Mouse (Mus musculus): ENCODE data around the gene Hdac1. TPM values are rescaled to one million over a fixed set of nuclear protein-coding genes. Genes with fewer than 3 reads are reported as not detected.
"Not testable (repeated sequence)": the region's sequence is repeated elsewhere in the genome, so short reads cannot be mapped to it uniquely, and the experiment has no call there.

The Hdac1 gene
- total and polyA plus RNA-seq, 2 experiments from 2014 or later: 25.8 to 73.6 TPM

GRCm38 (mm10) chr4:129550295-129550694 lies 7.8 kb upstream of the Hdac1 start:
- ATAC-seq (ENCODE audit: insufficient read depth, low read depth) (no peak), DNase-seq (ENCODE audit: low spot score) (no peak)
- Histone ChIP-seq H3K4me1 (ENCODE audit: control insufficient read depth, insufficient read depth) (peaks cover under 1% of the 10 kb centered on the region; the same call in 1 of the 2 replicates), H3K36me3 (replicated peaks; ENCODE audit: control insufficient read depth, insufficient read depth, low read length) (no peaks in the 10 kb centered on the region), H3K27ac (ENCODE audit: low read depth) (no peak overlapping the region), H3K9ac (replicated peaks; ENCODE audit: low read depth, low read length) (no peak overlapping the region), H3K9me3 (replicated peaks; ENCODE audit: control insufficient read depth, low read length) (no peaks in the 10 kb centered on the region), H3K4me2 (ENCODE audit: low read depth, low read length) (no peak overlapping the region), H3K4me3 (ENCODE audit: low read depth, low read length) (no peak overlapping the region), H3K27me3 (ENCODE audit: control insufficient read depth, insufficient read depth, low read length) (no peaks in the 10 kb centered on the region)
- WGBS: 75% methylated on average over 1 of the region's 1 CpGs
- TF ChIP-seq EP300 (IDR thresholded peaks at IDR 0.05; ENCODE audit: low read depth) (no peak), CTCF (IDR thresholded peaks at IDR 0.05; ENCODE audit: low read depth) (no peak)

- DNase-seq (ENCODE audit: low spot score) (no peak), ATAC-seq (ENCODE audit: insufficient read depth, low read depth) (no peak)
- H3K4me2 ChIP-seq (ENCODE audit: low read depth, low read length): no peak overlapping the region
- H3K4me3 ChIP-seq (ENCODE audit: low read depth, low read length): no peak overlapping the region
- H3K27ac ChIP-seq (ENCODE audit: low read depth): no peak overlapping the region
- no peaks in the 10 kb centered on the region for H3K9me3 ChIP-seq (replicated peaks; ENCODE audit: control insufficient read depth, low read length)
- no peaks in the 10 kb centered on the region for H3K4me1 ChIP-seq (ENCODE audit: control insufficient read depth, insufficient read depth)
- H3K27me3 ChIP-seq (ENCODE audit: control insufficient read depth, insufficient read depth, low read length): no peaks in the 10 kb centered on the region
- TF ChIP-seq CTCF (IDR thresholded peaks at IDR 0.05; ENCODE audit: low read depth) (peak; percentile 28; the same call in 1 of the 2 replicates), EP300 (IDR thresholded peaks at IDR 0.05; ENCODE audit: low read depth) (no peak)
- H3K36me3 ChIP-seq (replicated peaks; ENCODE audit: control insufficient read depth, insufficient read depth, low read length): no peaks in the 10 kb centered on the region
- WGBS: 94% methylated on average over 2 of the region's 2 CpGs
- no peak overlapping the region for H3K9ac ChIP-seq (replicated peaks; ENCODE audit: low read depth, low read length)
Observed at GRCm38 (mm10) chr4:129549306-129549705, 6.8 kb upstream of the Hdac1 start.

DNA sequence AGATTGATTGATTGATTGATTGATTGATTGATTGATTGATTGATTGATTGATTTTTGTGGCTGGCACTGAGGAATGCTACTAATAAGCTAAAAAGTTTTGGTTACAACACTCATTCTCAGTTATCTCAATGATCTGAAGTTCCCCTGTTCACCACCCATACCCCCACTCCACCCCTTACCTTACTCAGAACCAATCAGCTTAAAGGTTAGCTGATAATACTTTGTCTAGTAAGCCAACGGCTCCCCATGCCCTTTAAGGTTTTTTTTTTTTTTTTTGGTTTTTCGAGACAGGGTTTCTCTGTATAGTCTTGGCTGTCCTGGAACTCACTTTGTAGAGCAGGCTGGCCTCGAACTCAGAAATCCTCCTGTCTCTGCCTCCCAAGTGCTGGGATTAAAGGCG lies 5.1 kb upstream of the Hdac1 start:
- not testable (repeated sequence) for H3K4me3 ChIP-seq (ENCODE audit: low read depth, low read length); ATAC-seq (ENCODE audit: insufficient read depth, low read depth); H3K4me1 ChIP-seq (ENCODE audit: control insufficient read depth, insufficient read depth); DNase-seq (ENCODE audit: low spot score); H3K9me3 ChIP-seq (replicated peaks; ENCODE audit: control insufficient read depth, low read length); H3K4me2 ChIP-seq (ENCODE audit: low read depth, low read length); H3K9ac ChIP-seq (replicated peaks; ENCODE audit: low read depth, low read length); H3K27ac ChIP-seq (ENCODE audit: low read depth); H3K36me3 ChIP-seq (replicated peaks; ENCODE audit: control insufficient read depth, insufficient read depth, low read length); H3K27me3 ChIP-seq (ENCODE audit: control insufficient read depth, insufficient read depth, low read length)
- 79% methylated on average over 4 of the region's 4 CpGs for WGBS

DNA sequence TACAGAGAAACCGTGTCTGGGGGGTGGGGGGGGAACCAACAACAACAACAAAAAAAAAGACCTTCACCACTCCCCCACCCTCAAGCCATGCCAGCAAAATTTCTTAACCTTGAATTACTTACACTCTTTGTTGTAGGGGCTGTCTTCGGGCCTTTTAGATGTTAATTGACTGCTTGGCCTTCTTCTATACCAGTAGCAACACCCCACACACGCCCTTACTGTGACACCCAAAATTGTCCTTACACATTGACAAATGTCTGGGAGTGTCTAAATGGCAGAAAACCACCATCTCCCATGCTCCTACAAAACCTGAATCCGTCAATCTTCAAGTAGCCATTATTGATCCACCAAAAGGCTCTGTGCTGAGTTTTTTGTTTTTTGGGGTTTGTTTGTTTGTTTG lies 1.6 kb upstream of the Hdac1 start:
- WGBS: 89% methylated on average over 4 of the region's 4 CpGs
- Histone ChIP-seq H3K9me3 (replicated peaks; ENCODE audit: control insufficient read depth, low read length) (no peaks in the 10 kb centered on the region), H3K36me3 (replicated peaks; ENCODE audit: control insufficient read depth, insufficient read depth, low read length) (no peaks in the 10 kb centered on the region), H3K9ac (replicated peaks; ENCODE audit: low read depth, low read length) (no peak overlapping the region), H3K4me3 (ENCODE audit: low read depth, low read length) (no peak overlapping the region), H3K27ac (ENCODE audit: low read depth) (no peak overlapping the region), H3K4me1 (ENCODE audit: control insufficient read depth, insufficient read depth) (peaks cover 13% of the 10 kb centered on the region), H3K27me3 (ENCODE audit: control insufficient read depth, insufficient read depth, low read length) (no peaks in the 10 kb centered on the region), H3K4me2 (ENCODE audit: low read depth, low read length) (no peak overlapping the region)
- DNase-seq (ENCODE audit: low spot score): no peak
- ATAC-seq (ENCODE audit: insufficient read depth, low read depth): no peak
- TF ChIP-seq EP300 (IDR thresholded peaks at IDR 0.05; ENCODE audit: low read depth) (no peak), CTCF (IDR thresholded peaks at IDR 0.05; ENCODE audit: low read depth) (no peak)

DNA sequence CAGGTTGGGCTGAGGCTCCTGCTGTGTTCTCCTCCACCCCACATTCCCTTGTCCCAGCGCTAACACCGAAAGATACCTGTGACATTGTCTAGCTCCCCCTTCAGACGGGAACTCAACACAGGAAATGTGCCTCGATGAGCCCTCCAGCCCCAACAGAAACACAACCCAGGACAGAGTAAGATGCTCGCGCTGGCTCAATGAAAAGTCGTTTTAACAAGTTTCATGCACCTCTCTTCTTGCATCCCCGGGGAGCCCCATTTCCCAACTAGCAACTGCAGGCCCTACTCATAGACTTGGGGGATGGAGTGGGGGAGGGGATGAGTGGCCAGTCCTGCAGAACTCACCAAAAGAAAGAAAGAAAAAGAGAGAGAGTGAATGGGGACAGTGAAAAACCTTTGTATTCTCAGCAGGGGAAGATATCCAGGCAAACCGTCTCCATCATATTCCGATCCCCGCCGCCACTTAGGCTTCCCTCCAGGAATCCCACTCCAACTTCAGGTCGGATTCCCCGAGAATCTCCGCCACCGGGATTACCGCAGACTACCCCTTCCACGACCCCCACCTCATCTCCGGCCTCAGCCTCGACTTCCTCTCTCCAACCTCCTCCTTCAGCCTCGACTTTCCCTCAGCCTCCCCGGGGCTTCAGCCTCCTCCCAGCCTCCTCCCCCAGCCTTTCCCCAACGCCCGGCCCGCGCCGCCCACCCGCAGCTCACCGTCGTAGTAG lies 483 bp downstream of the Hdac1 start:
- H3K36me3 ChIP-seq (replicated peaks; ENCODE audit: control insufficient read depth, insufficient read depth, low read length): peaks cover 5% of the 10 kb centered on the region; the same call in 1 of the 2 replicates
- WGBS: 1% methylated on average over 30 of the region's 30 CpGs
- peak overlapping the region; percentile 89 for H3K9ac ChIP-seq (replicated peaks; ENCODE audit: low read depth, low read length)
- H3K4me3 ChIP-seq (ENCODE audit: low read depth, low read length): peak overlapping the region; percentile 85
- no peaks in the 10 kb centered on the region for H3K9me3 ChIP-seq (replicated peaks; ENCODE audit: control insufficient read depth, low read length)
- peak overlapping the region; percentile 79 for H3K4me2 ChIP-seq (ENCODE audit: low read depth, low read length)
- DNase-seq (ENCODE audit: low spot score) (no peak), ATAC-seq (ENCODE audit: insufficient read depth, low read depth) (peak; percentile 3; the same call in 1 of the 2 replicates)
- peaks cover 13% of the 10 kb centered on the region for H3K4me1 ChIP-seq (ENCODE audit: control insufficient read depth, insufficient read depth)
- TF ChIP-seq EP300 (IDR thresholded peaks at IDR 0.05; ENCODE audit: low read depth): no peak
- peak; percentile 17; the same call in 1 of the 2 replicates for TF ChIP-seq CTCF (IDR thresholded peaks at IDR 0.05; ENCODE audit: low read depth)
- H3K27ac ChIP-seq (ENCODE audit: low read depth): peak overlapping the region; percentile 76
- no peaks in the 10 kb centered on the region for H3K27me3 ChIP-seq (ENCODE audit: control insufficient read depth, insufficient read depth, low read length)

- Histone ChIP-seq H3K4me3 (ENCODE audit: low read depth, low read length) (no peak overlapping the region), H3K9me3 (replicated peaks; ENCODE audit: control insufficient read depth, low read length) (no peaks in the 10 kb centered on the region), H3K4me1 (ENCODE audit: control insufficient read depth, insufficient read depth) (peaks cover 13% of the 10 kb centered on the region), H3K27me3 (ENCODE audit: control insufficient read depth, insufficient read depth, low read length) (no peaks in the 10 kb centered on the region), H3K27ac (ENCODE audit: low read depth) (no peak overlapping the region), H3K36me3 (replicated peaks; ENCODE audit: control insufficient read depth, insufficient read depth, low read length) (peaks cover 5% of the 10 kb centered on the region; the same call in 1 of the 2 replicates), H3K4me2 (ENCODE audit: low read depth, low read length) (no peak overlapping the region), H3K9ac (replicated peaks; ENCODE audit: low read depth, low read length) (no peak overlapping the region)
- 65% methylated on average over 6 of the region's 6 CpGs for WGBS
- ATAC-seq (ENCODE audit: insufficient read depth, low read depth): no peak
- no peak for DNase-seq (ENCODE audit: low spot score)
- TF ChIP-seq CTCF (IDR thresholded peaks at IDR 0.05; ENCODE audit: low read depth) (peak; percentile 29), EP300 (IDR thresholded peaks at IDR 0.05; ENCODE audit: low read depth) (no peak)
Observed at GRCm38 (mm10) chr4:129540012-129540411, 2.5 kb downstream of the Hdac1 start.

GRCm38 (mm10) chr4:129528901-129529300 lies 13.6 kb downstream of the Hdac1 start:
- not testable (repeated sequence) for H3K27ac ChIP-seq (ENCODE audit: low read depth); H3K9me3 ChIP-seq (replicated peaks; ENCODE audit: control insufficient read depth, low read length); H3K4me3 ChIP-seq (ENCODE audit: low read depth, low read length); H3K9ac ChIP-seq (replicated peaks; ENCODE audit: low read depth, low read length); ATAC-seq (ENCODE audit: insufficient read depth, low read depth); H3K27me3 ChIP-seq (ENCODE audit: control insufficient read depth, insufficient read depth, low read length); H3K4me1 ChIP-seq (ENCODE audit: control insufficient read depth, insufficient read depth); DNase-seq (ENCODE audit: low spot score); H3K4me2 ChIP-seq (ENCODE audit: low read depth, low read length)
- peaks cover 67% of the 10 kb centered on the region for H3K36me3 ChIP-seq (replicated peaks; ENCODE audit: control insufficient read depth, insufficient read depth, low read length)
- 85% methylated on average over 5 of the region's 6 CpGs for WGBS
